Mouse (Mus musculus) E14TG2a.4 (cell line): ENCODE results near the gene Fam32a.

ENCODE experiments used
- H3K27me3 ChIP-seq: 2 replicates; pipeline ENCODE4 v1.6.1; 2014; ENCODE audit warnings: low read length, control low read depth; ENCODE audit not compliant: insufficient read depth
- H3K36me3 ChIP-seq: 2 replicates; pipeline ENCODE4 v1.6.1; 2014; ENCODE audit warnings: low read length, control low read depth; ENCODE audit not compliant: insufficient read depth
- H3K4me1 ChIP-seq: replicated peaks from 2 replicates; pipeline ENCODE4 v1.6.1; 2014; ENCODE audit warnings: low read depth, low read length, control low read depth
- H3K4me3 ChIP-seq: replicated peaks from 2 replicates; pipeline ENCODE4 v1.5.1; 2014; ENCODE audit warnings: mild to moderate bottlenecking, low read length
- H3K9me3 ChIP-seq: 2 replicates; pipeline ENCODE4 v1.6.1; 2014; ENCODE audit warnings: low read length, control low read depth
- CTCF ChIP-seq: conservative IDR thresholded peaks from 2 replicates; pipeline ENCODE4 v1.5.1; 2014; ENCODE audit warnings: low read length
- NANOG ChIP-seq: IDR thresholded peaks from 2 replicates; pipeline ENCODE4 v1.6.1; 2014; ENCODE audit warnings: borderline replicate concordance, low read length, mixed read lengths
- POU5F1 ChIP-seq: IDR thresholded peaks from 2 replicates; pipeline ENCODE4 v1.6.1; 2014; ENCODE audit warnings: low read length, borderline replicate concordance

Gene Fam32a

GRCm38 (mm10) chr8:72265342-72265741 lies 45.8 kb downstream of the Fam32a start:
- TF ChIP-seq NANOG: no peak
- TF ChIP-seq POU5F1: no peak
- TF ChIP-seq CTCF: no peak
- Histone ChIP-seq H3K27me3 (peaks cover 2% of the 10 kb centered on the region; the same call in 1 of the 2 replicates), H3K9me3 (peaks cover 10% of the 10 kb centered on the region; the same call in 1 of the 2 replicates), H3K4me1 (peaks cover 51% of the 10 kb centered on the region), H3K4me3 (no peak overlapping the region), H3K36me3 (no peaks in the 10 kb centered on the region)

GRCm38 (mm10) chr8:72266671-72267070 lies 47.1 kb downstream of the Fam32a start:
- Histone ChIP-seq H3K27me3 (peaks cover 2% of the 10 kb centered on the region; the same call in 1 of the 2 replicates), H3K9me3 (peaks cover 10% of the 10 kb centered on the region; the same call in 1 of the 2 replicates), H3K36me3 (no peaks in the 10 kb centered on the region), H3K4me3 (no peak overlapping the region), H3K4me1 (peaks cover 59% of the 10 kb centered on the region)
- TF ChIP-seq CTCF: no peak
- TF ChIP-seq NANOG: no peak
- no peak for TF ChIP-seq POU5F1

GRCm38 (mm10) chr8:72267106-72267505 lies 47.6 kb downstream of the Fam32a start:
- Histone ChIP-seq H3K9me3 (0 out of 2 replicates have a peak, but pooled peaks cover 7% of the 10 kb centered on the region), H3K4me3 (no peak overlapping the region), H3K27me3 (peaks cover 2% of the 10 kb centered on the region; the same call in 1 of the 2 replicates), H3K4me1 (peaks cover 64% of the 10 kb centered on the region), H3K36me3 (no peaks in the 10 kb centered on the region)
- TF ChIP-seq NANOG (no peak), POU5F1 (no peak)

- no peak for TF ChIP-seq POU5F1
- TF ChIP-seq NANOG: no peak
- TF ChIP-seq CTCF: no peak
- H3K4me1 ChIP-seq: peaks cover 75% of the 10 kb centered on the region
- no peaks in the 10 kb centered on the region; the same call in 1 of the 2 replicates for H3K9me3 ChIP-seq
- peak overlapping the region; percentile 67 for H3K4me3 ChIP-seq
- peaks cover 2% of the 10 kb centered on the region; the same call in 1 of the 2 replicates for H3K27me3 ChIP-seq
- no peaks in the 10 kb centered on the region for H3K36me3 ChIP-seq
Observed at GRCm38 (mm10) chr8:72268356-72268755, 48.8 kb downstream of the Fam32a start.

GRCm38 (mm10) chr8:72270606-72271005 lies 51.1 kb downstream of the Fam32a start:
- no peak for TF ChIP-seq NANOG
- TF ChIP-seq POU5F1: no peak
- TF ChIP-seq CTCF: no peak
- peak overlapping the region; percentile 79 for H3K4me3 ChIP-seq
- H3K9me3 ChIP-seq: no peaks in the 10 kb centered on the region; the same call in 1 of the 2 replicates
- H3K4me1 ChIP-seq: peaks cover 73% of the 10 kb centered on the region
- no peaks in the 10 kb centered on the region for H3K36me3 ChIP-seq
- peaks cover 2% of the 10 kb centered on the region; the same call in 1 of the 2 replicates for H3K27me3 ChIP-seq

GRCm38 (mm10) chr8:72271051-72271660 lies 51.6 kb downstream of the Fam32a start:
- TF ChIP-seq POU5F1: no peak
- TF ChIP-seq NANOG: no peak
- TF ChIP-seq CTCF: no peak
- peaks cover 2% of the 10 kb centered on the region; the same call in 1 of the 2 replicates for H3K27me3 ChIP-seq
- H3K36me3 ChIP-seq: no peaks in the 10 kb centered on the region
- no peaks in the 10 kb centered on the region; the same call in 1 of the 2 replicates for H3K9me3 ChIP-seq
- peak overlapping the region; percentile 79 for H3K4me3 ChIP-seq
- H3K4me1 ChIP-seq: peaks cover 68% of the 10 kb centered on the region

- Histone ChIP-seq H3K36me3 (no peaks in the 10 kb centered on the region), H3K27me3 (peaks cover 2% of the 10 kb centered on the region; the same call in 1 of the 2 replicates), H3K9me3 (no peaks in the 10 kb centered on the region; the same call in 1 of the 2 replicates), H3K4me1 (peaks cover 68% of the 10 kb centered on the region), H3K4me3 (peak overlapping the region; percentile 79)
- TF ChIP-seq CTCF (no peak), POU5F1 (no peak), NANOG (no peak)
Observed at GRCm38 (mm10) chr8:72271691-72272090, 52.2 kb downstream of the Fam32a start.

GRCm38 (mm10) chr8:72272361-72272760 lies 52.8 kb downstream of the Fam32a start:
- peak overlapping the region; percentile 79 for H3K4me3 ChIP-seq
- H3K27me3 ChIP-seq: peaks cover 2% of the 10 kb centered on the region; the same call in 1 of the 2 replicates
- no peaks in the 10 kb centered on the region for H3K36me3 ChIP-seq
- H3K9me3 ChIP-seq: no peaks in the 10 kb centered on the region; the same call in 1 of the 2 replicates
- peaks cover 75% of the 10 kb centered on the region for H3K4me1 ChIP-seq
- TF ChIP-seq POU5F1 (no peak), CTCF (peak; percentile 72), NANOG (no peak)
